Mouse (Mus musculus) common myeloid progenitor, adult 5-6 weeks (primary cell): ENCODE data around the gene Pgrmc2. TPM values are rescaled to one million over a fixed set of nuclear protein-coding genes. Genes with fewer than 3 reads are reported as not detected.

Experiments used
- total RNA-seq: library from RNA; stranded (forward); fragments of 200-1000, 187-1606 nt; gene quantifications from 2 replicates; pipeline ENCODE4 v1.2.3, GENCODE M21; 2017

Gene Pgrmc2
- total RNA-seq, 1 experiment from 2014 or later = 20.4 TPM

Other genes starting within 250 kb of the Pgrmc2 start
- 6.5 and 7.8 TPM in 2 replicates for gene Mfsd8, start 236.2 kb downstream of the Pgrmc2 start, total RNA-seq
- 5.0 and 12.1 TPM in 2 replicates for gene Abhd18, start 236.1 kb downstream of the Pgrmc2 start, total RNA-seq
- gene 1700034I23Rik, start 180.5 kb downstream of the Pgrmc2 start, total RNA-seq = 0.59 TPM in 1 of 2 replicates, not detected in the other
- gene Larp1b, start 133.2 kb downstream of the Pgrmc2 start, total RNA-seq = 45.8 and 49.7 TPM in 2 replicates